Comparison of ENCODE assay signal across 17 mouse cellular contexts in genomic region chr7:75826360-75827103, GRCm38 (mm10). TPM values are rescaled to one million over a fixed set of nuclear protein-coding genes. Genes with fewer than 3 reads are reported as not detected.
DNase-seq lines count a peak whose midpoint lies in the region; ATAC-seq lines count a peak whose summit lies in the region.
"Had no signal": no experiment of that assay in that cellular context is flagged by ENCODE, and none has a peak within 500 bp of the region (broad histone marks: within the 10 kb centered on the region; RNA-seq: fewer than 3 reads in every experiment).

No protein-coding gene starts in this region.

- intact Hi-C loops in heart, postnatal 25 days (cut with DNase I): loop anchor here (5.0 to 10.0 kb wide), 2 partner anchors 84 to 262 kb away; no protein-coding TSS in a partner anchor

- H3K9me3 ChIP-seq in heart, embryonic 11.5 days (replicated peaks; ENCODE audit: control insufficient read depth, low read length): no peaks in the 10 kb centered on the region
- no peaks in the 10 kb centered on the region for H3K9me3 ChIP-seq in midbrain, embryonic 16.5 days (replicated peaks; ENCODE audit: control insufficient read depth, low read length, poor library complexity, severe bottlenecking)
- no peaks in the 10 kb centered on the region for H3K9me3 ChIP-seq in midbrain, embryonic 10.5 days (replicated peaks)
- no peaks in the 10 kb centered on the region for H3K9me3 ChIP-seq in liver, embryonic 11.5 days (ENCODE audit: control insufficient read depth, low read length)
- no peaks in the 10 kb centered on the region for H3K9me3 ChIP-seq in neural tube, embryonic 13.5 days
- H3K9me3 ChIP-seq: lung, embryonic 15.5 days had no signal

- 17% methylated on average over 4 of the region's 4 CpGs for WGBS in heart, embryonic 11.5 days (ENCODE audit: insufficient replicate concordance)
- WGBS in midbrain, embryonic 16.5 days: 70% methylated on average over 3 of the region's 4 CpGs
- 94% methylated on average over 3 of the region's 4 CpGs for WGBS in midbrain, embryonic 10.5 days
- 34% methylated on average over 3 of the region's 4 CpGs for WGBS in liver, embryonic 11.5 days
- WGBS in neural tube, embryonic 13.5 days: 64% methylated on average over 3 of the region's 4 CpGs

- ATAC-seq in heart, embryonic 11.5 days (replicated peaks; ENCODE audit: insufficient number of reproducible peaks, low FRiP score, low TSS enrichment): peak; percentile 66
- ATAC-seq in midbrain, embryonic 16.5 days: no peak
- ATAC-seq in liver, embryonic 11.5 days (replicated peaks; ENCODE audit: low FRiP score): no peak
- ATAC-seq in neural tube, embryonic 13.5 days (ENCODE audit: low read depth): no peak
- ATAC-seq: forebrain, postnatal 0 days had no signal

- H3K4me3 ChIP-seq in heart, embryonic 11.5 days (ENCODE audit: low read depth, low read length): no peak overlapping the region
- no peak overlapping the region for H3K4me3 ChIP-seq in midbrain, embryonic 16.5 days (ENCODE audit: low read depth, low read length)
- no peak overlapping the region for H3K4me3 ChIP-seq in midbrain, embryonic 10.5 days
- H3K4me3 ChIP-seq in liver, embryonic 11.5 days (ENCODE audit: low read depth, low read length): no peak overlapping the region
- H3K4me3 ChIP-seq in neural tube, embryonic 13.5 days: no peak overlapping the region
- H3K4me3 ChIP-seq: lung, embryonic 15.5 days had no signal

- no peak overlapping the region for H3K9ac ChIP-seq in heart, embryonic 11.5 days (ENCODE audit: low read depth, low read length)
- 0 out of 2 replicates have a peak overlapping the region, but pooled peaks have one; percentile 14 for H3K9ac ChIP-seq in midbrain, embryonic 16.5 days (ENCODE audit: low read depth, low read length)
- H3K9ac ChIP-seq in liver, embryonic 11.5 days (ENCODE audit: low read depth, low read length): no peak overlapping the region
- no peak overlapping the region for H3K9ac ChIP-seq in neural tube, embryonic 13.5 days
- H3K9ac ChIP-seq: forebrain, postnatal 0 days; hindbrain, embryonic 14.5 days; lung, embryonic 15.5 days had no signal

- no peaks in the 10 kb centered on the region for H3K27me3 ChIP-seq in heart, embryonic 11.5 days (ENCODE audit: control insufficient read depth, insufficient read depth, low read length)
- no peaks in the 10 kb centered on the region for H3K27me3 ChIP-seq in midbrain, embryonic 16.5 days (ENCODE audit: control insufficient read depth, insufficient read depth, low read depth, low read length)
- H3K27me3 ChIP-seq in midbrain, embryonic 10.5 days (ENCODE audit: low read depth, poor library complexity, severe bottlenecking): no peaks in the 10 kb centered on the region
- H3K27me3 ChIP-seq in liver, embryonic 11.5 days (replicated peaks; ENCODE audit: control insufficient read depth, insufficient read depth, low read length): no peaks in the 10 kb centered on the region
- no peaks in the 10 kb centered on the region for H3K27me3 ChIP-seq in neural tube, embryonic 13.5 days
- H3K27me3 ChIP-seq: lung, embryonic 15.5 days had no signal

- H3K4me1 ChIP-seq in heart, embryonic 11.5 days (ENCODE audit: control insufficient read depth, insufficient read depth, low read length): peaks cover 3% of the 10 kb centered on the region
- no peaks in the 10 kb centered on the region for H3K4me1 ChIP-seq in midbrain, embryonic 16.5 days (ENCODE audit: control insufficient read depth, insufficient read depth, low read length)
- 0 out of 2 replicates have a peak, but pooled peaks cover 2% of the 10 kb centered on the region for H3K4me1 ChIP-seq in midbrain, embryonic 10.5 days
- H3K4me1 ChIP-seq in liver, embryonic 11.5 days (replicated peaks; ENCODE audit: control insufficient read depth, insufficient read depth, low read length): peaks cover 22% of the 10 kb centered on the region
- H3K4me1 ChIP-seq in neural tube, embryonic 13.5 days (replicated peaks): no peaks in the 10 kb centered on the region
- H3K4me1 ChIP-seq: lung, embryonic 15.5 days had no signal

- no peak overlapping the region for H3K4me2 ChIP-seq in heart, embryonic 11.5 days
- no peak overlapping the region for H3K4me2 ChIP-seq in midbrain, embryonic 16.5 days (ENCODE audit: low read length)
- H3K4me2 ChIP-seq in liver, embryonic 11.5 days: no peak overlapping the region
- no peak overlapping the region for H3K4me2 ChIP-seq in neural tube, embryonic 13.5 days
- H3K4me2 ChIP-seq: hindbrain, embryonic 14.5 days; lung, embryonic 15.5 days had no signal

- peak overlapping the region; percentile 64 for H3K27ac ChIP-seq in heart, embryonic 11.5 days (ENCODE audit: low read depth, low read length)
- no peak overlapping the region for H3K27ac ChIP-seq in midbrain, embryonic 16.5 days (ENCODE audit: low read length)
- H3K27ac ChIP-seq in midbrain, embryonic 10.5 days (replicated peaks): no peak overlapping the region
- peak overlapping the region; percentile 44; the same call in 1 of the 2 replicates for H3K27ac ChIP-seq in liver, embryonic 11.5 days (ENCODE audit: low read depth, low read length)
- H3K27ac ChIP-seq in neural tube, embryonic 13.5 days (replicated peaks): 0 out of 2 replicates have a peak overlapping the region, but pooled peaks have one; percentile 46
- H3K27ac ChIP-seq: hindbrain, embryonic 14.5 days; lung, embryonic 15.5 days had no signal

- H3K36me3 ChIP-seq in heart, embryonic 11.5 days (ENCODE audit: control insufficient read depth, insufficient read depth, low read length): no peaks in the 10 kb centered on the region
- H3K36me3 ChIP-seq in midbrain, embryonic 16.5 days (ENCODE audit: control insufficient read depth, insufficient read depth, low read length): no peaks in the 10 kb centered on the region
- H3K36me3 ChIP-seq in midbrain, embryonic 10.5 days: no peaks in the 10 kb centered on the region
- no peaks in the 10 kb centered on the region for H3K36me3 ChIP-seq in liver, embryonic 11.5 days (ENCODE audit: control insufficient read depth, insufficient read depth, low read length)
- H3K36me3 ChIP-seq in neural tube, embryonic 13.5 days: no peaks in the 10 kb centered on the region
- H3K36me3 ChIP-seq: lung, embryonic 15.5 days had no signal

- no peak for DNase-seq in heart, postnatal 25 days (ENCODE audit: low spot score)
- no peak for DNase-seq in midbrain, embryonic 10.5 days (ENCODE audit: low spot score)
- no peak for DNase-seq in liver, embryonic 11.5 days (ENCODE audit: low spot score)
- no peak for DNase-seq in B cell, adult 2 months
- DNase-seq: cerebellum, adult 11 months; forebrain, postnatal 0 days; gastrocnemius, postnatal 14 days; kidney, adult 18-20 months; kidney, postnatal 25 days; left cerebral cortex, postnatal 4 days; retina, postnatal 1 day; thymus, postnatal 4 days had no signal

RNA-seq across cellular contexts. Expression of gene Klhl25, which starts 21.6 kb away (rescaled TPM):
- 10.3 and 10.9 TPM in 2 replicates for polyA plus RNA-seq in heart, embryonic 11.5 days (2014; fragmentation: Nextera tagmentation; extraction: Ambion mirVana)
- total RNA-seq in heart, postnatal 25 days (2021): 1 to 10 TPM; 4.1 to 4.8 TPM
- polyA plus RNA-seq in midbrain, embryonic 16.5 days (2015; fragmentation: Nextera tagmentation; extraction: Ambion mirVana): 25.2 and 27.1 TPM in 2 replicates
- 23.7 and 25.0 TPM in 2 replicates for polyA plus RNA-seq in midbrain, embryonic 10.5 days (2016; fragmentation: Nextera tagmentation; extraction: Ambion mirVana)
- polyA plus RNA-seq in liver, embryonic 11.5 days (2014; fragmentation: Nextera tagmentation; extraction: Ambion mirVana): 11.6 and 12.9 TPM in 2 replicates
- 28.5 and 29.0 TPM in 2 replicates for polyA plus RNA-seq in neural tube, embryonic 13.5 days (2015; fragmentation: Nextera tagmentation; extraction: Ambion mirVana)

Comparison
In these comparisons a context has a peak if more than half of its experiments do, and no peak if none do; other contexts are left out.
1. H3K27ac ChIP-seq: peak in heart, embryonic 11.5 days (single experiment), liver, embryonic 11.5 days (single experiment) and neural tube, embryonic 13.5 days (single experiment); none in midbrain, embryonic 16.5 days (single experiment) and midbrain, embryonic 10.5 days (single experiment).